Mouse (Mus musculus) brain, embryonic 14.5 days (tissue): Measurements from ENCODE around the gene Ncbp3.

Source experiments
- CTCF ChIP-seq: fragments of 200-500 bp; IDR thresholded peaks from 2 replicates; pipeline ENCODE4 v1.5.1; 2012; ENCODE audit warnings: inconsistent platforms, mild to moderate bottlenecking, moderate library complexity, borderline replicate concordance; ENCODE audit not compliant: insufficient read depth, insufficient read length; ENCODE audit errors: extremely low read depth
- POLR2A ChIP-seq: fragments of 200-500 bp; IDR thresholded peaks from 2 replicates; pipeline ENCODE4 v1.6.1; 2012; ENCODE audit warnings: mild to moderate bottlenecking, inconsistent platforms, borderline replicate concordance; ENCODE audit not compliant: poor library complexity, insufficient read depth, insufficient read length, severe bottlenecking; ENCODE audit errors: extremely low read depth

DNA sequence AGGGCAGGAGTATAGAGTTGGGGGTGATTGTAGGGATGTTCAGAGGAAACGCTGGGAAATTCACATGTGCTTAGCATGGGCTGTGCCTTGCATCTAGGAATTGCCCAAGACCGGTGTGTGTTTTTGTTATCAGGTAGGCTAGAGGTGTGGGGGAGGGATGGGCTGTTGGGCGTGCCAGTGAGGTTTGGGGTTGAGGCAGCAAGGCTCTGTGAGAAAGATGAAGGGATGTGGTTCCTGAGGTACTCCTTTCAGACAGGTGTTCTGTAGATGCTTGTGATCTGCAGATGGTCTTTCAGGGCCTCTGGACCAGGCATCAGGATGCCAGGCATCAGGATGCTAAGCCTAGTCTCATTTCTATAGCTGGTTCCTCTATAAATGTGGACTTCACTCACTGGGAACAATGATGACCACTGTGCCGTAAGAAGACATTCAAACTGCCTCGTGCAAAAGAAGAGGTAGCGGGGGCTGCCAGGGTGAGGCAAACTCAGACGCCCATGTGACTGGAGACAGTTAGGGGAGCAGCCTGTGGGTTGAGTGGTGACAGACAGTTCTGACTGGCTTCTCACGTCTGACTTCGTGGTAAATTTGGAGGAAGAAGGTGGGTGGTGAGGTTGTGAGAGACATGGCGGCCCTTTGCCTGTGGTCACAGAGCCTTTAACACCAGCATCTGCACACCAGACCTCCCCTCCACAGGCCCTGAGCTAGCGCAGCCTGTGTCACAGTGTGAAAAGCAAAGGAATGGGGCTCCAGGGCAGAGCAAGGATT lies 46.8 kb downstream of the Ncbp3 start:
- TF ChIP-seq CTCF (no peak), POLR2A (no peak)
